Mouse (Mus musculus) neutrophil, adult 65 days (primary cell): ENCODE measurements around the gene Jmjd4. TPM values are rescaled to one million over a fixed set of nuclear protein-coding genes. Genes with fewer than 3 reads are reported as not detected.

Experiments used
- total RNA-seq: library from RNA; stranded (reverse); gene quantifications from 2 replicates; pipeline ENCODE4 v1.2.4, GENCODE M21; 2023

Jmjd4 gene
- 0.77 and 1.1 TPM in 2 replicates for total RNA-seq

GRCm38 (mm10) chr11:59449741-59450229, at the start of gene Jmjd4:
Gene Jmjd4, plus strand, starts transcription at chr11:59450045.

GRCm38 (mm10) chr11:59451086-59451485, 1.2 kb downstream of the Jmjd4 start, which contains the start of gene Snap47:
Gene Snap47, minus strand, starts transcription at chr11:59451186.

GRCm38 (mm10) chr11:59472326-59472677, 22.5 kb downstream of the Jmjd4 start, which contains the start of gene Zfp867:
Gene Zfp867, minus strand, starts transcription at chr11:59472474.

Other genes starting within 250 kb of the Jmjd4 start
- 7.0 and 7.5 TPM in 2 replicates for gene Mrpl55, start 247.6 kb upstream of the Jmjd4 start, total RNA-seq
- 11.5 and 12.7 TPM in 2 replicates for gene 2310033P09Rik, start 241.7 kb upstream of the Jmjd4 start, total RNA-seq
- 338 and 342 TPM in 2 replicates for gene Arf1, start 221.8 kb upstream of the Jmjd4 start, total RNA-seq
- gene Wnt3a, start 159.3 kb upstream of the Jmjd4 start, total RNA-seq: not detected in 2 replicates
- not detected in 2 replicates for gene Wnt9a, start 143.1 kb upstream of the Jmjd4 start, total RNA-seq
- not detected in 2 replicates for gene Prss38, start 74.4 kb upstream of the Jmjd4 start, total RNA-seq
- gene Snap47, start 1.1 kb downstream of the Jmjd4 start, total RNA-seq: 1.9 and 3.1 TPM in 2 replicates
- 0.22 and 0.29 TPM in 2 replicates for gene Zfp867, start 22.4 kb downstream of the Jmjd4 start, total RNA-seq
- gene Zkscan17, start 76.7 kb downstream of the Jmjd4 start, total RNA-seq: 8.4 and 9.8 TPM in 2 replicates
- gene Nlrp3, start 91.5 kb downstream of the Jmjd4 start, total RNA-seq: 522 and 613 TPM in 2 replicates
- not detected in 2 replicates for gene Olfr222, start 126.2 kb downstream of the Jmjd4 start, total RNA-seq
- gene Olfr223, start 143.2 kb downstream of the Jmjd4 start, total RNA-seq: not detected in 2 replicates
- 51.4 and 61.7 TPM in 2 replicates for gene Mprip, start 211.3 kb downstream of the Jmjd4 start, total RNA-seq